Mouse (Mus musculus) lung, adult 2 months (tissue): ENCODE data around the gene Nop58.

Experiments used
- CTCF ChIP-seq: fragments of 200-500 bp; IDR thresholded peaks from 2 replicates; pipeline ENCODE4 v1.5.1; 2011; ENCODE audit warnings: mild to moderate bottlenecking, low read length, control low read depth; ENCODE audit not compliant: insufficient read depth
- POLR2A ChIP-seq: fragments of 200-500 bp; IDR thresholded peaks from 2 replicates; pipeline ENCODE4 v1.6.1; 2011; ENCODE audit warnings: low read depth, mild to moderate bottlenecking, control low read depth, low read length, borderline replicate concordance; ENCODE audit errors: extremely low read depth

- TF ChIP-seq POLR2A (peak; percentile 70; the same call in 1 of the 2 replicates), CTCF (no peak)
Observed at GRCm38 (mm10) chr1:59764407-59764971, 79.7 kb downstream of the Nop58 start.
